Mouse (Mus musculus) kidney, postnatal 25 days (tissue): ENCODE measurements at regions not wholly inside any gene's neighbourhood (a gene's known extent, or its start where the extent isn't known, plus 50 kb on each side); places are given as distances from the start of the nearest gene placed in this dataset.

Experiments used
- DNase-seq, 2 experiments: peaks; one replicate each; pipeline ENCODE4 v3.0.0; 2021; ENCODE audit warnings: mixed read lengths in 2 of 2

DNA sequence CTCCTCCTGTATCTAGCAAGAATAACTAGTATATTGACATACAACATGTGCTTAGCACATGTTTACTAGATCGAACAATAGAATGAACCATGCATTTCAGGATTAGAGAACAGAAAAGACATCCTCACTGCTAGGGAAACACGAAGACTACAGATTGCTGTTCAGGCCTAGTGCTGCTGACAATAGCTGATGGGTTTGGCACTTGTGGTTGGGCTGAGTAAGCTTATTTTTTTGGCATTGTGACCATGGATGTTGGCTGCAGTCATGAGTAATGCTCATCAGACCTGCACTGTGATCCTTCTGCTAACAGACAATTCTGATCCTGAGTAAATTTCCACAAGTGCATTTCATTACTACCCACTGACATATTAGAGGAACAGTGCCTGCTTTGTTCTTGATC lies 117.7 kb upstream of the Kcnip4 start:
- no peak for DNase-seq

DNA sequence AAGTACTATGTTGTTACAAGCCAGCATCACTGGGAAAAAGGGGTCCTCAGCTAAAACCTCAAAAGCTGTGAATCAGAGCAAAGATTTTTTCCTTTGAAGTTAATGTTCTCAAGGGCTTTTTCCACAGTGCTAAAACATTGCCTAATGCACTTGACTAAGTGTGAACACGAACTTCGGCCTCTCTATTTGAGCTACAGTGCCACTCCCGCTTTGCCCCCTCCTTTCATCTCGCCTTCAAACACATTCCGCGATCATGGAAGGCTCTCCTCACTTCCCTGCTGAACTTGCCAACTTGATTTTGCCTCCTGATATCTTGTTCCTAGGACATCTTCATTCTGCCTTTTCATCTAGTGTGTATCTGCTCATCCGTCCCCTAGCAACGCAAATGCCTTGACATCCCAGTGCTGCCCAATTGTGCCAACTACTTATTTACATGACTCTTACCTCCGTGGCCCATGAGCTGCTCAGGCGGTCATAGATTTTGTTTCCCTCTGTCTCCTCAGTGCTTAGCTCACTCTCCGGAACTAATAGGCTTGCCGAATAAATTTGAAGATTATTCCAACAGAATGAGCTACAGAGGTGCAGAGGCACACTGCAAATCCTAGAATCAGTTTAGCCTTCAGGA lies 116.6 kb upstream of the Kcnip4 start:
- no peak for DNase-seq

DNA sequence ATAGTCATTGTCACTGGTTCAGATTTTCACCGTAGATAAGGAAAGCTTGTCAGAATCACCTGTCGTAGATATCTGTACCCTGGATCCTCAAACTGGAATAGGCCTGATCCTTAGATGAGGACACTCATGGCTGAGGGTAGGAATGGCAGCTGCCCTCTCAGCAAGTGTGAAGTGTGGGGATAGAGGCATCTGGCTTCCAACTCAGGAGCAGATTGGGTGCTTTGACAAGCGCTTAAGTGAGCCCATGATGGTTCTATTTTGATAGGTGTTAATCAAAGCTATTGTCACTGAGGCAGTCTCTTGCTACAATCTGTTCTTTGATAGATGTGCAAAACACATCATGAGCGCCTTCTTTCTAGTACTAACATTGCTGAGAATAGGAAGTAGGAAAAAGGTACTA lies 114.9 kb upstream of the Kcnip4 start:
- DNase-seq = no peak

DNA sequence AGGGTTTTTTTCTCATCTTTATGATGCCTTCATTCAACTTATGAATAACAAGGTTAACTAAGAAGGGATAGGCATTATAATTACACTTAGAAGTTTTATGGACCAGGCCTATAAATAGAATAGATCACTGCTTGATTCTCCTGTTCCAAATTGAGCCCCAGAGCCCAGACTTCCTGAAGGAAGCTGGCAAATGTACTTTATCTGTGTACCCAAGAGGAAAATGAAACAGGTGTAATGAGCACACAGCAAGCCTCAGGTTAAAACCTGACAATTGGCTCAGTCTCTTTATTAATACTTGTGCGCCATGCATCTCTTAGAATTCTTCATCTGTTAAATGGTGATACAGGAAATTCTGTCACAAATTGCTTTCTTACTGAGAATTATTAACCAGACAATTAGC lies 95.4 kb upstream of the Kcnip4 start:
- DNase-seq = no peak

DNA sequence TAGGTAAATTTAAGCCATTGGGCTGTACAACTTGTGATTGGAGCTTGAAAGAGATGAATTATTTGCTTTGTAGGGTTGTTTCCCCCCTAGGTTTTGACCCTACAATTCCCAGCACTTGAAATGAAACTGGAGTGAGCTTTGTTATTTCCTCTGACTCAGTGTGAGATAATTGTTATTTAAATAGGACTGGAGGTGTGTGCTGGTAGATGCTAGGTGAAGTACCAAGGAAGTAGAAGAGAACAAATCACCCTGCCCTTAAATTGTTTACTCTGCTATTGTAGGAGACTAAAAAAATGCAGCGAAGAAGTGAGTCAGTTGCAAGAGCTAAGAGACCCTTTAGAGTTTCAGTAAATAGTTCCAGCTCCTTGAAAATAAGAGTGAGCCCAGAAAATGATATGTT lies 82.1 kb upstream of the Kcnip4 start:
- DNase-seq = no peak

DNA sequence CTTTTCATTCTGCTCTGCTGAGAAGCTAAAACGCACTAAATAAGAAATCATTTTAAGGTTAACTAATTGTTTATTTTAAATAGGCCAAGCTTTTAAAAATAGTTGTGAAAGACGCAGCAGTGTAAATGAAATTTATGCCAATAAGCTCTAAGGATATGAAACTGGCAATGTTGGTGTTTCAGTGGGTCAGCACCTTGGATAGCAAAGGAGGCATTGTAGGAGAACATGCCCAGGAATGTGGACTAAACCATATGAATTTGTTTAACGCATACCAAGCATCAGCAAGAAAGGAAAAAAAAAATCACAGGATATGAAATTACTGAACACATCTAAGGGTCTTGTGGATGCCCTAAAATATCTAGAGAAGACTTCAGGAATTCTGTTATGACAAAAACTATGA lies 56.1 kb upstream of the Kcnip4 start:
- DNase-seq = no peak

DNA sequence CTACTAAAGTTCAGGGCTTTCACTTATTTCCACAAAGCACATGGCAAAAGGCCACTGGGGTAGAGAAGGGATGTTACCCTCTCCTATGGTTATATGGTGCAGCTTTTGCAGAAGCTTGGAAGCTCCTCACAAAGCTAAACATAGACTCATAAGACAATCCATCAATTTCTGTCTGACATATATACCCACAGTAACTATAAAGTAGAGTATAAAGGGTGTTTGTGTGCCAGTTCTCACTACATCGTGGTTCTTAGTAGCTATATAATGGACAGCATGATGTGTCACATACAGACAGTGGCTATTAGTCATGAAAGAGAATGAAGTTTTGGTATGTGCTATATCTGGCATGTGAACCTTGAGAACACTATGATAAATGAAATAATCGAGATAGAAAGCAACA lies 51.2 kb upstream of the Kcnip4 start:
- no peak for DNase-seq
